Mouse (Mus musculus): Measurements from ENCODE around the gene Hmcn2.

Hmcn2 gene

DNA sequence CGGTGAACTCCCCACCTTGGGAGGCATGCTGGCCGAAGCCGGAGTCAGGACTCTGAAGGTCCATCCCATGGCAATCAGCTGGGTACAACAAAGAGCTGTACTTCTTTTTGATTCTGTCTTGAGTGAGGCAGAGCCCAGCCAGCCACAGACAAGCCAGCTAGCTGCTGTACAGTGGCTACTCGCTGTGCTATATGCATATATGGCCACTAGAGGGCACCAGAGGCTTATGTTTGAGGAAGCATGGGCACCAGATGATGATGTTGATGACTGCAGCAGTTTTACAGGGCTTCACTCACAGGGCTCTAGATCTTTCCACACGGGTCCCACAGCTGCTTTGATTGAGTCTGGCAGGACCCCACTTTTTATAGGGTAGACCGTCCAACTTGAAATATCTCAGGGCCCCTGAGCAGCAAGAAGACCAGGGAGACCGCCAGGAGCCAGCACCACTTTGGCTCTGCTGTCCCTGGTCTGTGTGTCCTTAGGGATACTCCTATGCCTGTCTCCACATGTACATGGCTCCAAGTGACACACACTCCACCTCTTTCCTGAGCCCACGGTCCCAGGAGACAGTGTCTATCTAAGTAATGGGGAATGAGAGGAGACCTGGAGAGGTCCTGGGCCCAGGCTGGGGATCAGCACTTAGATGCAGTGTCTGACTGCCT is 168.8 kb downstream of the Hmcn2 start:
- peak; percentile 82 for DNase-seq (ENCODE audit: low spot score)

DNA sequence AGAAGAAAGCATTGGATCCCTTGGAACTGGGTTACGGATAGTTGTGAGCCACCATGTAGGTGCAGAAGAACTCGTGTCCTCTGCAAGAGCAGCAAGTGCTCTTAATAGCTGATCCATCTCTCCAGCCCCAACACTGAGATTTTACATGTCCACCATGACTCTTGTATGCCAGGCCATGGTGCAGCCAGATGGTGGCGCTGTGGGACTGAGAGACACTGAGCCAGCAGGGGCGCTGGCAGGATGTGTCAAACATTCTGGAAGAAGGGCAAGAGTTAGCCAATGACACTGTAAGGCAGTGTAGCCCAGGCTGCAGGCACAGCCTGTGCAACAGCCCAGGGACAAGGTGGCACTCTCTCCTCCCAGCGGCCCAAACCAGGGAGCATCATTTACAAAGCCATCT is 170.0 kb downstream of the Hmcn2 start:
- peak; percentile 66 for DNase-seq (ENCODE audit: low spot score)

DNA sequence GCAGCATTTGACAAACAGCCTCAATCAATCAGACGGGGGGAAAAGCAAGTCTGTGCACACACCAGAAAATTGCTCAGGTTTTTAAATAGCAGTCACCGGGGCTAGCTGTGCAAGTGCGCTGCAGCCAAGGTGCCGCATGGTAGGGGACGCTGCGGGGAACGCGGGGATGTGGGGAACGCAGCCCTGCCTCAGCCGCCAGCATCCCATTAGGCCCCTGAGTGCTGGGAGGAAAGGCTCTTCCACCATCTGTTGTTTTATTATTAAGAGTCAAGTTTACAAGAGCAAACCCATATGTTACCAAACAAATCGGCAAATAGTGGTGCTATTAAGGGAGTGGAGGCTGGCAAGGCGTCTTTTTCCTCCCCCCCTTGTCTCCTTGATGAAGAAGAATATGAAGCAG is 175.0 kb downstream of the Hmcn2 start:
- no peak for DNase-seq (ENCODE audit: low spot score)

DNA sequence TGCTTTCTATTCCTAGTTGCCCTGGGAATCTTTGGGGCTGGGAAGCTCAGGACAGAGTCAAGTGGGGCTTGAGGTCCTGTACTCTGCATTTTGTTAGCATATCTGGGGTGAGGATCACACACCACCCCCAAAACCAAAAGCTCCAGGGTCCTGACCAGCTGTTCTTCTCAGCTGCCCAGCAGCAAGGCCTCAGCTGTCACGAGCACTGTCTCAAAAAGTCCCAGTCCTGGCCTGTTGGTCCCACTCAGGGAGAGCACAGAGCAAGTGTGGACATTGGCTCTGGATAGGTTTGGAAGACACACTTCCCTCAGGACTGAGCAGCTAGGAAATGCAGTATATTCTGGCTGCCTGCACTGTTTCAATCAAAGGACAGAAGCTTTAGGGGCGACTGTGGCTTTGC is 176.3 kb downstream of the Hmcn2 start:
- no peak for DNase-seq (ENCODE audit: low spot score)

DNA sequence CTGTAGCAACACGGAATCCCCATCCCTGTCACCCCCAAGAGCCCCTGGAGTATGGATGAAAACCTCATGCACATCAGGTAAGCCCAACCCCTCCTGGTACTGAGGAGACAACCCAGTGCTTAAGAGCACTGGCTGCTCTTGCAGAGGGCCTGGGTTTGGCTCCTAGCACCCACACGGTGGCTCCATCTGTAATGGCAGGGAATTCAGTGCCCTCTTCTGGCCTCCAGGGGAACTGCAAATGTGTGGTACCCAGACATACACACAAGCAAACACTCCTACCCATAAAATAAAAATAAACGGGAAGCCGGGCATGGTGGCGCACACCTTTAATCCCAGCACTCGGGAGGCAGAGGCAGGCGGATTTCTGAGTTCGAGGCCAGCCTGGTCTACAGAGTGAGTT is 178.1 kb downstream of the Hmcn2 start:
- DNase-seq (ENCODE audit: low spot score): no peak

DNA sequence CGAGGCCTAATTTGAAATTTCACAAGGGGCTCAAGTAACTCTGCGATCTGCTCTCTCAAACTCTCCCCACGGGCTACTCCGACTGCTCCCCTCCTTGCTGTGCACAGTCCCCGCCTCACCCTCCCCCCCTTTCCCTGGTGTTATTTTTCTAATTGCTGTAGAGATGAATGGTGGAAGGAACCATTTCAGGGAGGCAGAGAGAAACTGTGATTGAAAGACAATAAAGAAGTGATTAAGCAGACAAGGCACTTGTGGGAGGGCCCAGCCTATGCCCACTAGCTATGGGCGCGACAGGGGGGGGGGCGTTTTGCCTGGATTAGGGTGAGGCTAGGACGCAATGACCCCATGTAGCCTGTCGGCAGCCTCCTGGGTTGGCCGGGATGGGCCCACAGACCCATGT is 179.0 kb downstream of the Hmcn2 start:
- no peak for DNase-seq (ENCODE audit: low spot score)

DNA sequence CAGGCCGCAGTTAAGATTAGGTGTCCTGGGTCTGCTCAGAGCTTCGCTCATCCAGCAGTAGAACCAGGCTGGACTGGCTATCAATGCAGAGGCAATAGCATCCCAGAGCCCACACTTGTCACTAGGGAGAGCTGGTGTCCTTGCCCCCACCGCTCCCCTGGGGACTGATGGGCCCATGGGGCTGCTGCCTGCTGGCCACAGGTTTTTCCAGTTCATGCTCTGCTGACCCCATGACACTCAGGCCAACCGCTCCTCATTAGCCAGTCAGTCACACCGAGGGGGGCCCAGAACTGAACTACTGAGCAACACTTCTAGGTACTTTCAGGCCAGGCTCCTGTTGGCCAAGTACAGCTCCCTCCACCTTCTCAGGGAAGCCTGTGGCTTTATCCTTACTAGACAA is 180.1 kb downstream of the Hmcn2 start:
- DNase-seq (ENCODE audit: low spot score): no peak

DNA sequence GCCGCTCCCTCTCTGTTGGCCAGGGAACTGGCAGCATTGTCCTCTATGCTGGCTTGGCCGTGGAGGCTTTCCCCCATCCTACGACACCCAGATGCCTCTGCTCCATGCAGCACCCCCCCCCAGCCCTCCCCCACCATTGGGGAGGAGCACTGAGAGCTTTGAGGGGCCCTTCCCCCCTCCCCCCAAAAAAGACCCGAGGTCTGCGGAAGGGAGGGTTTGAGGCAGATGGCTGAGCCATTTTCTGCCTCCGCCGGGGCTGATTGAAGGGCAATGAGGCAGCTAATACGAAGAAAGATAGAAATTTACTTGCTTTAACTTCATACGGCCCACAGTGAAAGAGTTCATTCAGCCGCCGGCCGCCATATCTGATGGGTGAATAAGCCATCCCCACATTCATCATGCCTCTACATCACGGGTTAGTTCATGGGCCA is 180.8 kb downstream of the Hmcn2 start:
- DNase-seq (ENCODE audit: low spot score): no peak

DNA sequence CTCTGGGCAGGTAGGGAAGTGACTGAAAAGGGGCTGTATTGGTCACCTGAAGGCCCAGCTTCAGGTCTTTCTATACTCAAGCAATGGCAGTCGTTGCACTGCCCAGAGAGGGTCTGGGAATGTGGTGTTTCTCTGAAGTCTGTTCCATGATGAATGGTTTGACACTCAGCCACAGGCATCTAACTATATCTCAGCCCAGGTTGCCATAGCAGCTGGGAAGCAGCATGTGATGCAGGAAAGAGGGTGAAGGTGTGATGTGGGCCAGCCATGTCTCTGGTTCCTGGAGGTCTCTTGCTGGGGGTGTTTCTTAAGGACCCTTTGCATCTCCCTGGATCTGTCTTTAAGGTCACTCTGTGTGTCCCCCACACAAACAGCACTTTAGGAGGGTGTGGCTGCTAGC is 181.9 kb downstream of the Hmcn2 start:
- DNase-seq (ENCODE audit: low spot score): no peak

DNA sequence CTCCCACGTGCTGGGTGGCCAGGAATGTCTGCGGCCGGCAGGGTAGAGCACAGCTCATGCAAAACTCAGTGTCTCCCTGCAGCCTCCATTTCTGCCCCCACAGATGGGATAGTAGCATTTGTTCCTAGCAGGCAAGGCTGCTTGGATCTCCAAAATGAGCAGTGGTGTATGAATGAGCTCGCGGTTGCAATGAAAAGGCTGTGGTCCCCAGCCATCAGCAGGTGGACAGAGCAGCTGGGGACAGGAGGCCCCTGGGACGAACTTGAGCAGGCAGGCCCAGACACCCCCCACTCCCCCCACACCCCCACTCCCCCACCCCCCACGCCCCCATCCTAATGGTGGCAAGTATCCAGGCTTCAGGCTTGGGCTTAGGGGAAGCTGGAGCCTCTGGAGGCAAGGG is 182.9 kb downstream of the Hmcn2 start:
- DNase-seq (ENCODE audit: low spot score): no peak

DNA sequence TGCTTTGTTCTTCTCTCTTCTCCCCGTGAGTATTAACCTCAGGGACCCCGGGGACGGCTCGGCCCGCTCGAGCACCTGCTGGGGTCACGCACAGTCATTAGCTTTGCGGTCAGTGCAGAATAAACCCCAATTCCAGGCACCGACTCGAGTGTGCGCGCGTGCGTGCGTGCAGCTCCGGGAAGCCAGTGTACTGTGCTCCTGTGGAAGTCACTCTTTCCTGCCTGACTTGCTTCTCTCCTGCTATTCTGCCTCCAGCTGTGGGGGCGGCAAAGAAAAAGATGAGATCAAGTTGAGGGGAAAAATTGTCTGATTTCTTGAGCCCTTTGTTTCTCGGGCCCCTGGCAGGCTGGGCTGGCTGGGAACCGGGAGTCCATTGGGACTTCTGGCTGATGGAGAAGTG is 183.4 kb downstream of the Hmcn2 start:
- DNase-seq (ENCODE audit: low spot score): no peak

DNA sequence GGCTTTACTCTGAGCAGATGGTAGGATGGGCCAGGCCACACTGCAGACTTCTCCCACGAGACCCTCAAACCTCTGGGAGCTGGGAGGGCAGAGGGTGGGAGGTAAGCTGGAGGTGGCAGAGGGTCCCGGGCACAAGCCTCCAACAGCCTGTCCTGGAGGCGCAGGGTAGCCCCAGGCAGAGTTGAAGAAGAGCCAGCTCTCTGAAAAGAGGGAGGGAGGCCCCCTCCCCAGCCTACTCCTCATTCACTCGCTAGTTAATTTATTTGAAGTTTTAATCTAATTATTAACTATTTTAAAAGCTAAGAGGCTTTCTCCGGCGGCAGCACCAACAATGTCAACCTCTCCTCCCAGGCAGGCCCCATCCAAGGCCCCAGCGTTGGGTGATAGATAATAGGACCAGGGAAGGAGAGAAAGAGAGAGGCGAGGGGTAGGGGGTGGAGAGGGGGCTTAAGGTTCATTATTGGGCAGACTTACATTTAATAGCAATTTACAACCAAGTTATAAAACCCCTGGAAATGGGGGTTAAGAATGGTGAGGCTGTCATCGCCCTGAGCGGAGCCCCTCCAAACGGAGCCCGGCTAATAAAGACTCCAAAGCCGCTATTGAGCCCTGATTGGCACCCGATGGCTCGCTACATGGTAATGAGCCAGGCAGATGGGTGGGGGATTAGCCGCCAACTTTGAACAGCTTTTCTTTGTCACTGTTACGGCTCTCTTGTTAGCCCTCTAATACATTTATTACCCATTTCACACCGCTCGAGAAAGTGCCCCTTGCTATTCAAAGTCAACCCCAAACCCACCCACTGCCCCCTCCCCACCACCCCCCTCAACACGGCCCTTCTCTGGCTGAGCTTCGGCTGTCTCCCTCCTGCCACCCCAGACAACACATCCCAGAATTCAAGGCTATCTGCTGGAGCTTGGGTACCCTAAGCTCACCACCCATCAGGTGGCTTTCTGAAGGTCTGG is 185.4 kb downstream of the Hmcn2 start:
- no peak for DNase-seq (ENCODE audit: low spot score)

DNA sequence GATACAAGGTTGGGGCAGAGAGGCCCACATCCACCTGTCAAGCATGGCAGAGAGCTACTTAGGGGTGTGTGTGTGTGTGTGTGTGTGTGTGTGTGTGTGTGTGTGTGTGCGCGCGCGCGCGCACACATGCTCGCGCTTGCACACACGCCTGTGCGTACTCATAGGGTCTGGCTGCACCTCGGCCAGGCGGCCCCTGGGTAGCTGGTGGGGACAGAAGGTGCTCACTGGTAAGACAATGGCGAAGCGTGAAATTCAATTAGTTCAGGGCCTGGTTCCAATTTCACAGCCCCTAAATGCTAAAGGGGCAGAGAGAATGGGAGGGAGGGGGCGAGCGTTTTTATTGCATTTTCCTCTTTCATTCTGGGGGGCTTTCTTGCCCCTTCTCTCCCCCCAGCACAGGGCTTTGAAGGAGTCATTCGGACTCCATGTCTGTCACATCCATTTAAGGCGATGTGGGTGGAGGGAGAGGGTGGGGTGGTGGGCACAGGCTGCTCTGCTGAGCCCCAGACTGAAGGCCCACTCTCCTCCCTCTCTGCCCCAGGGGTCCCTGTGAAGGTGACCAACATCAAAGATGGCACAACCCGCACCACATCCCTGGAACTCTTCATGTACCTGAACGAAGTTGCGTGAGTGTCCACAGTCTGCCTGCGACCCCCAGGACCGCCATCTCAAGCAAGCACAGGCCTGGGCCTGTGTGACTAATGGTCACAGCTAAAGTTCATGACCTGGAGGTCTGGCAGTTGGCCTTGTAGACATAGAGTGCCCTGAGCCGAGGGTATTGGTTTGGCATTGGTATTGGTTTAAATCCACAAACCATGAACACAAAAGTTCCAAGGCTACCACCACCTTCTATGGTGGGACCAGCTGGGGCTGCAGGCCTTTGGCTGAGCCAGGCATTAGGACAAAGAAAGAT is 186.3 kb downstream of the Hmcn2 start:
- DNase-seq (ENCODE audit: low spot score): no peak

DNA sequence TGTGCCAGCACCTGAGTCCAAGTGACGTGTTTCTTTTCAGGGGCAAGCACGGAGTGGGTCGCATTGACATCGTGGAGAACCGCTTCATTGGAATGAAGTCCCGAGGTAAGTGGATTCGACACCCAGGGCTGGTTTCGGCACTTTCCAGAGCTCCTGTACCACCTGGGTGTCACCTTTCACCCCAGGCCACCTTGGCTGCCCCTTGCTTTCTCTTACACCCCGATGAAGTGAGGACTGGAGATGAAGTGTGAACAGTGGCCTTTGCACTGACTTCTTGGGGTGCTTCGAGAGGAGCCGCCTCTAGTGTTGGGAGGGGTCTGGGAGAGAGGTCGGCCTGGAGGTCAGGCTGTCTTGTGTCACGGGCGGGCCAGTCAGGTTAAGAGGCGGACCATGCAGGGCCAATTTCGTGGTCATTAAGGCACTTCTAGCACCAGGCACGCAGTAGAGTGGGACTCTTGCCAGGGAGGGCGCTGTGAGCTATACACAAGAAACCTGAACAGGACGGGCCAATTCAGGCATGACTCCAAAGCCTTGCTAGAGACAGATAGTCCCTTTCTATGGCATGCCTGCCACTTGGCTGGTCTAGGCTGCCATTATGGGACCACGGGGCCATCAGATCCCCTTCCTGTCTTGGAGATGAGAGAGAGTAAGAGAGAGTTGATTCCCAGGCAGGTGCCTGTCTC is 187.4 kb downstream of the Hmcn2 start:
- no peak for DNase-seq (ENCODE audit: low spot score)

DNA sequence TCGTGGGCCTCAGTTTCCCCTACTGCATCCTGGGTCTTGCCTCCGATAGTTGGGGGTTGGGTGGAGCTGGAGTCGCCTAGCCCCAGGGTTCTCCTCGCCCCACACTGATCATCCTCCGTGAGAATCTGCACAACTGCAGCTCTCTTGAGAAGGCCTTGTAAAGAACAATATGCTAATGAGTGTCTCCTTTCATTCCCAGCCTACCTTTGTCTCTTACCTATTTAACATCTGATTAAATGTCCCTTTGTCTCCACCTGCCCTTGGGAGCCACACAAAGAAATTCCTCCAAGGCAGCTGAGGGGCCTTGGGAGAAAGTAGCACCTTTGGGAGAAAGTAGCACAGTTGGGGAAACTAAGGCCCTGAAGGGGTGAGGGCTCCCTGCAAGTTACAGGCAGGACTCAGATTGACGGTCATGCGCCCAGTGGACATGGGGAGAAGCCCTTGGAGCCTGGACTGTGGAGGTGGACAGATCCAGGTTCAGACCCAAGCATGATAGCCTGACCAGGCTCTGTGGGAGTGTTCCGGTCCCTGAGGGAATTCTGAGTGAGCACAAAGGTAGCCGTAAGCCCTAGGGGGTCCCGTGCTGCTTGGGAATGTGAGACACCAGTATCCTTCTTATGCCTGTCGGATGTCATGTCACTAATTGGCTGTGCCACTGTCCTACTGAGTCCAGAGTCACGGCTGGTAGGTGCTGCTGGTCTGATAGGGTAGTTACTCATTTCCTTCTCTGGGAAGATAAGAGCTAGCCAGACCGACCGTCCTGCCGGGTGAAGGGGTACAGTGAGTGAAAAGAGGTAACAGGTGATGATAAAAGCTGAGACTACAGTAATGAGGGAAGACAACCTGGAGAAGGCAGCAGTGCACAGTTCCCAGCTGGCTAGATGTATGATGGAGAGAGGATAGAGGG is 188.7 kb downstream of the Hmcn2 start:
- no peak for DNase-seq (ENCODE audit: low spot score)

DNA sequence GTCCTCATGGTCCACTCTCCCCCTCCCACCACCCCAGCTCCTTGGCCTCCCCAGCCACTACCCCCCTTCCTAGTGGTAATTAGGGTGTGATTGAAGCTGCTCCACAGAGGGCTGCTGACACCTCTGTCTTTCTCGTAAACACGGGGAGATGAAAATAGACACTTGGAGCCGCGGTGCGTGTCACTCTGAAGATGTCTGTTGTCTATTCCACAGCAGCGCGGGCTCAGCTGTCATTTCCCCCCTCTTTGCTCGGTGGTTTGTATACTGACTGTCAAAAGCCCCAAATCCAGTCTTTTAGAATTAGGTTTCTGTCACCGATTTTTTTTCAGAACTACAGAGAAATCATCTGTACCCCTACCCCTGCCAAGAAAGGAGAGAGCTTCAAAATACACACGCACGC is 191.3 kb downstream of the Hmcn2 start:
- no peak for DNase-seq (ENCODE audit: low spot score)

DNA sequence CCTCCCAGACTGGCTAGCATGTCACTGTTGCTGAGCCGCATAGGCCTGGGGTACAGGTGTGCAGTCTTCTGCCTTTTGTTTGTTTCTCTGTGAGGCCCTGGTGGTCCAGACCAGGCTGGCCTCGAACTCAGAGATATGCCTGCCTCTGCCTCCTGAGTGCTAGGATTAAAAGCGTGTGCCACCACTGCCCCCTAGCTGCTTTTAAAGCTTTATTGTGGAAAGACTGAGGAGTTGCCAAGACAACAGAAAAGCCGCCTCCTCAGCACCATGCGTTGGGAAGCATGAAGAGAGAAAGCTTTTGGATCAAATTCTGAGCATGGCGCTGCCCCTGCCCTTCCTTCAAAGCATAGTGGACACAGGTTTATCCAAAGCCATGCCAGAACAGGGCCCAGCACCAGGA is 194.6 kb downstream of the Hmcn2 start:
- DNase-seq (ENCODE audit: low spot score): no peak
